Mouse (Mus musculus): ENCODE measurements around the gene Rpl11.
"Not testable (repeated sequence)": the region's sequence is repeated elsewhere in the genome, so short reads cannot be mapped to it uniquely, and the experiment has no call there.

Gene Rpl11

DNA sequence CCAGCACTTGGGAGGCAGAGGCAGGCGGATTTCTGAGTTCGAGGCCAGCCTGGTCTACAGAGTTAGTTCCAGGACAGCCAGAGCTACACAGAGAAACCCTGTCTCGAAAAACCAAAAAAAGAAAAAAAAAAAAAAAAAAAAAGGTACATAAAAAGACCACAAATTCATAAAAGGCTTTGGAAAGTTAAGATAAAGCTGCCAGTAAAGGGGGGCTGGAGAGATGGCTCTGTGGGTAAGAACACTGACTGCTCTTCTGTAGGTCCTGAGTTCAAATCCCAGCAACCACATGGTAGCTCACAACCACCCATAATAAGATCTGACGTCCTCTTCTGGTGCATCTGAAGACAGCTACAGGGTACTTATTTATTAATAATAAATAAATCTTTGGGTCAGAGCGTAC lies 73.0 kb downstream of the Rpl11 start:
- DNase-seq (ENCODE audit: low spot score), result not testable (repeated sequence)
